Mouse (Mus musculus) bone marrow macrophage, adult 2 months (primary cell): Measurements from ENCODE around the gene Tpo.

Source experiments
- CTCF ChIP-seq: IDR thresholded peaks from 2 replicates; pipeline ENCODE4 v1.5.1; 2012; ENCODE audit warnings: low read depth, mild to moderate bottlenecking, low read length, moderate library complexity
- POLR2A ChIP-seq: IDR thresholded peaks from 2 replicates; pipeline ENCODE4 v1.6.1; 2012; ENCODE audit warnings: mild to moderate bottlenecking, low read depth, low read length, borderline replicate concordance

- no peak for TF ChIP-seq POLR2A
- no peak for TF ChIP-seq CTCF
These were observed 112.0 kb downstream of the Tpo start for GRCm38 (mm10) chr12:30020447-30020846.
